Mouse (Mus musculus) ES-E14 (cell line): Measurements from ENCODE around the gene Pif1.

Source experiments
- HCFC1 ChIP-seq: IDR thresholded peaks from 2 replicates; pipeline ENCODE4 v1.6.1; 2012; ENCODE audit warnings: low read length, inconsistent platforms, borderline replicate concordance; ENCODE audit not compliant: insufficient read depth
- MAFK ChIP-seq: IDR thresholded peaks from 2 replicates; pipeline ENCODE4 v1.6.1; 2014; ENCODE audit warnings: mild to moderate bottlenecking, low read depth, low read length, inconsistent platforms; ENCODE audit not compliant: insufficient read depth
- ZC3H11A ChIP-seq: IDR thresholded peaks from 2 replicates; pipeline ENCODE4 v1.6.1; 2012; ENCODE audit warnings: low read depth, mild to moderate bottlenecking, inconsistent platforms, low read length, borderline replicate concordance
- ZNF384 ChIP-seq: IDR thresholded peaks from 2 replicates; pipeline ENCODE4 v1.6.1; 2012; ENCODE audit warnings: low read depth, low read length, inconsistent platforms

DNA sequence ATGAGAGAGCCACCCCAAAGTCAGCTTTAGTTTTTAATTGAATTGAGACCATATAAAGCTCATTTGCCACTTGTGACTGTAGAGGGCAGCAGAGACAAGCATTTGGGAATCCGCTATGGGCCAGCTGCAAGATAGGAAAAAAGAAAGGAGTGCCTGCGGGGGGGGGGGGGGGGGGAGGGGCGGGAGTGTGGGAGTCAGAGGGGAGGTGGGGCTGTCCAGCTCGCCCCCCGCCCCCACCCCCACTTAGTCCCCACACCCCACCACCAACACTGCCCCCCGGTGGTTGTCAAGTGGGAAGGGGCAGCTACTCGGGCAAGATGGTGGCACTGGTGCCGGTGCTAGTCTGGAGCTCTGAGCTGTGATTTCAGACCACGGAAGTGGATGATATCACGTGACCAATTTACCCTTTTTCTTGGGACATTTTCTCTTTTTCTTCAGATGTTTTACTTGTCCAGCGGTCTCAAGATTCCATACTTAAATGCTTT, 11.8 kb downstream of the Pif1 start:
- TF ChIP-seq HCFC1 (no peak), ZC3H11A (peak; percentile 41; the same call in 1 of the 2 replicates), ZNF384 (no peak), MAFK (no peak)
